Mouse (Mus musculus): ENCODE measurements around the gene Nedd9.

- TF ChIP-seq CTCF (IDR thresholded peaks at IDR 0.05) (no peak), POLR2A (IDR thresholded peaks at IDR 0.05; ENCODE audit: insufficient read depth, low read depth, low read length) (no peak), EP300 (IDR thresholded peaks at IDR 0.05; ENCODE audit: insufficient read depth, low read depth, low read length) (no peak)
Measured at GRCm38 (mm10) chr13:41530326-41530725, 43.2 kb upstream of the Nedd9 start.
